Mouse (Mus musculus) erythroblast, embryonic 14.5 days (primary cell): Measurements from ENCODE around the gene Ubl3.

Source experiments
- GATA1 ChIP-seq: IDR thresholded peaks from 2 replicates; pipeline ENCODE4 v1.6.1; 2012; ENCODE audit warnings: low read length, inconsistent platforms, mixed read lengths
- TAL1 ChIP-seq: IDR thresholded peaks from 3 replicates; pipeline ENCODE4 v1.6.1; 2012; ENCODE audit warnings: low read length, inconsistent platforms, mixed read lengths

GRCm38 (mm10) chr5:148565636-148566035, 13.0 kb upstream of the Ubl3 start:
- no peak for TF ChIP-seq TAL1
- no peak for TF ChIP-seq GATA1
